Mouse (Mus musculus): ENCODE measurements around the gene Prkce. TPM values are rescaled to one million over a fixed set of nuclear protein-coding genes. Genes with fewer than 3 reads are reported as not detected.

Prkce gene
- polyA plus RNA-seq, 1 experiment from 2014 or later = 4.4 TPM

DNA sequence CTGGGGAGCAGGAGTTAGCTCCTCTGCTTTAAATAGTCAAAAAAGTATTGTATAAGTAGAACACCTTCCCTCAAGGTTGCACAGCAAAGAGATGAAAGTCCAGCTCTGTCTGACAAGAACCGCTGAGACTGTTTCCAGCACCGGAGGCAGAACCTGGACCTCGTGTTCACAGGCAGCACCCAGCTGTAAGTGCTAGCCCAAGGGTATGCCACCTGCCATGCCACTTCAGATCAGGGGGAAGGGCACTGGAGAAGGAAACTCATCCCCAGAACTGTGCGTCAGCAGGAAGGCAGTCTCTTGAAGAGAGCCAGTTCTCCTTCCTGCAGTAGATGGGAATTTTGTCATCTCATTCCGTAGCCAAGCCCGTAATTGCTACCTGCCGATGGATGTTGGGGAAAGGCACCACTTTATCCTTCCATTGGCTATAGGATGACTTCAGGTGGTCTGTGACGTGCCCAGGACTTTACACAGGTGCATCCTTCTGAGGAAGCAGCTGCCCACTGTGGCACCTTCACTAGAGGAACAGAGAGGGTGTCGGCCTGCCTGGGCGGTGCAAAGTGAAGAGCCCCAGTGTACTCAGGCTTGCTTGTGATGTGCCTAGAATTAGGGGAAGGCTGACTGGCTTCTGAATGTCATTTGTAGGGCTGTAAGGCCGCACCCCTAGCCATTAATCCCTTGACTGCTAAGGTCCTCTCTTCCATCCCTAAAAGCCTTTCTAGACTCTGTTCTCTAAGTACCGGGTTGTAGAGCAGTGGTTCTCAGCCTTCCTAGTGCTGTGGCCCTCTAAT, 269.2 kb downstream of the Prkce start:
- H3K27me3 ChIP-seq (ENCODE audit: insufficient read depth, poor library complexity, severe bottlenecking) = no peaks in the 10 kb centered on the region
- no peak for DNase-seq (ENCODE audit: low spot score)
- peaks cover 4% of the 10 kb centered on the region; the same call in 1 of the 2 replicates for H3K4me1 ChIP-seq (replicated peaks)
- H3K36me3 ChIP-seq = no peaks in the 10 kb centered on the region
- H3K27ac ChIP-seq = no peak overlapping the region
- WGBS = 89% methylated on average over 12 of the region's 12 CpGs
- no peak overlapping the region for H3K4me3 ChIP-seq
- peaks cover 4% of the 10 kb centered on the region; the same call in 1 of the 2 replicates for H3K9me3 ChIP-seq

DNA sequence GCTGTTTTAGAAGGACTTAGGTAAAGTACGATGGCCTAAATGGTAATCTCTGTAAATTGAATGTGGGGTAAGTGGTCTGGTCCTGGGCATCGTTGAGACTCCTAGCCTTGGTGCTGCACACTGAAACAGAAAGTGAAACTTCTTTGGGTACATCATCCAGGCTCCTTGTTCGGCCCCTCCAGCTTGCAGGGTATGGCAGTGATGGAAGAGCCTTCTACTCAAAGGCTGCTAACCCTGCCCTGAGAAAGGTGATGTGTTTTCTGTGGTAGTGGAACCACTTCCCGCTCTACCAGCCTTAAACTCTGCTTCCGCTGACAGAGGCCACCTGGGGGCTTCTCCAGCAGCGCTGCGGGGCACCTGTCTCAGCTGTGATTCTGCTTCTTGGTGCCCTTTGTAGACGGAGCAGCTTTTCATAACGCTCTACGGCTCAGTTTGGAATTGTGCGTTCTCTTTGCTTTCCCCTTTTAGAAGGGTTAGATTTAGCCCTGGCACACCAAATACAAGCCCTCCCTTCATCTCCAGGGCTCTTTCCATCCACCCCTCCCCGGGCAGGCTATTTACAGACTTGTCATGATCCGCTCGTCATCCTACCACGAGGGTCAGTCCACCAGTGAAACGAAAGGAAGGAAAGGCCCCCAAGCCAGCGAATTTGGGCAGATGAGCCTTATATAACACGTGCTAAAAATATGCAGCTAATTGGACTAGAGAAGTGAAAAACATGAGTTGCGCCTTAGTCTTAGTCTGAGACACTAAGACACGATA, 270.1 kb downstream of the Prkce start:
- Histone ChIP-seq H3K27ac (no peak overlapping the region), H3K4me3 (no peak overlapping the region), H3K4me1 (replicated peaks) (peaks cover 4% of the 10 kb centered on the region; the same call in 1 of the 2 replicates), H3K9me3 (peaks cover 3% of the 10 kb centered on the region; the same call in 1 of the 2 replicates), H3K36me3 (no peaks in the 10 kb centered on the region), H3K27me3 (ENCODE audit: insufficient read depth, poor library complexity, severe bottlenecking) (no peaks in the 10 kb centered on the region)
- no peak for DNase-seq (ENCODE audit: low spot score)
- WGBS = 81% methylated on average over 20 of the region's 20 CpGs

GRCm38 (mm10) chr17:86438278-86438661, 270.7 kb downstream of the Prkce start:
- 82% methylated on average over 3 of the region's 3 CpGs for WGBS
- H3K27me3 ChIP-seq (ENCODE audit: insufficient read depth, poor library complexity, severe bottlenecking) = no peaks in the 10 kb centered on the region
- H3K36me3 ChIP-seq = no peaks in the 10 kb centered on the region
- H3K9me3 ChIP-seq = no peaks in the 10 kb centered on the region
- DNase-seq (ENCODE audit: low spot score) = no peak
- H3K4me3 ChIP-seq = no peak overlapping the region
- H3K4me1 ChIP-seq (replicated peaks) = peaks cover 4% of the 10 kb centered on the region; the same call in 1 of the 2 replicates
- no peak overlapping the region for H3K27ac ChIP-seq

DNA sequence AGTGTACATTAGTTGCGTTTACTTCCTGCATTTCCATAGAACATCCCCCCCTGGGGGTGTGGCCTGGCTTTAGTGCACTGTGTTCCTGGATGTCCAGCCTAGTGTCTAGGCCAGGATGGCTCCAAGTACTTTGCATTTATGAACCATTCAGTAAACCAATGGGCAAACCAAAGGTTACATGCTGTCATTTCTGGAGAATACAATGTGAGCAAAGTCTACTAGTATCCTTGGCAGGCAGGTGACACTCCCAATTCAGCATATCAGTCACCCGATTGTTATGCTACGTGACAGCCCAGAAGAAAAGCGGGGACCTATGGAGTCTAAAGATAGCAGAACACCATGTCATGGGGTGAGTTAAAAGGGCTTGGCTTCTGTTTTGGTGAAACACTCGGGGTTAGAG, 271.2 kb downstream of the Prkce start:
- Histone ChIP-seq H3K27ac (no peak overlapping the region), H3K4me1 (replicated peaks) (peaks cover 4% of the 10 kb centered on the region; the same call in 1 of the 2 replicates), H3K9me3 (no peaks in the 10 kb centered on the region), H3K36me3 (no peaks in the 10 kb centered on the region), H3K27me3 (ENCODE audit: insufficient read depth, poor library complexity, severe bottlenecking) (no peaks in the 10 kb centered on the region), H3K4me3 (no peak overlapping the region)
- 88% methylated on average over 5 of the region's 5 CpGs for WGBS
- DNase-seq (ENCODE audit: low spot score) = no peak

DNA sequence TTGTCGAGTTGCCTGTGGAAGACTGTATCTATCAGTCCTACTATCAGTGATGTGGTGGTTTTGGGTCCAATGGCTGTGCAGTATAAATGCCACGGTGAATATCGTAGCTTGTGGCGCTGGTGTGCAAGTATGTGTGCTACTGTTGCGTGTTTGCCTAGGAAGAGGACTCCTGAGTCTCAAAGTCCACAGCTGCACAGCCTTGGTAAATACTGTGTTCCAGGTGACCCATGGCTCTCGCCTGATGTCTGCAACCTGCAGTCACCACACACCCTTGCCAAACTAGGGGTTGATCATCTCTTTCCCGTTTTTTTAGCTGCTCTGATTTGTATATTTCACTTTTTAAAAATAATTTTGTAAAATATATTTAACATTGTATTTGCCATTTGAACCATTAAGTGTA, 273.5 kb downstream of the Prkce start:
- Histone ChIP-seq H3K36me3 (no peaks in the 10 kb centered on the region), H3K4me3 (no peak overlapping the region), H3K9me3 (no peaks in the 10 kb centered on the region), H3K27ac (no peak overlapping the region), H3K4me1 (replicated peaks) (peaks cover 15% of the 10 kb centered on the region), H3K27me3 (ENCODE audit: insufficient read depth, poor library complexity, severe bottlenecking) (no peaks in the 10 kb centered on the region)
- WGBS = 92% methylated on average over 7 of the region's 7 CpGs
- no peak for DNase-seq (ENCODE audit: low spot score)

GRCm38 (mm10) chr17:86443886-86444285, 276.3 kb downstream of the Prkce start:
- WGBS = 83% methylated on average over 7 of the region's 7 CpGs
- no peaks in the 10 kb centered on the region for H3K9me3 ChIP-seq
- no peak for DNase-seq (ENCODE audit: low spot score)

DNA sequence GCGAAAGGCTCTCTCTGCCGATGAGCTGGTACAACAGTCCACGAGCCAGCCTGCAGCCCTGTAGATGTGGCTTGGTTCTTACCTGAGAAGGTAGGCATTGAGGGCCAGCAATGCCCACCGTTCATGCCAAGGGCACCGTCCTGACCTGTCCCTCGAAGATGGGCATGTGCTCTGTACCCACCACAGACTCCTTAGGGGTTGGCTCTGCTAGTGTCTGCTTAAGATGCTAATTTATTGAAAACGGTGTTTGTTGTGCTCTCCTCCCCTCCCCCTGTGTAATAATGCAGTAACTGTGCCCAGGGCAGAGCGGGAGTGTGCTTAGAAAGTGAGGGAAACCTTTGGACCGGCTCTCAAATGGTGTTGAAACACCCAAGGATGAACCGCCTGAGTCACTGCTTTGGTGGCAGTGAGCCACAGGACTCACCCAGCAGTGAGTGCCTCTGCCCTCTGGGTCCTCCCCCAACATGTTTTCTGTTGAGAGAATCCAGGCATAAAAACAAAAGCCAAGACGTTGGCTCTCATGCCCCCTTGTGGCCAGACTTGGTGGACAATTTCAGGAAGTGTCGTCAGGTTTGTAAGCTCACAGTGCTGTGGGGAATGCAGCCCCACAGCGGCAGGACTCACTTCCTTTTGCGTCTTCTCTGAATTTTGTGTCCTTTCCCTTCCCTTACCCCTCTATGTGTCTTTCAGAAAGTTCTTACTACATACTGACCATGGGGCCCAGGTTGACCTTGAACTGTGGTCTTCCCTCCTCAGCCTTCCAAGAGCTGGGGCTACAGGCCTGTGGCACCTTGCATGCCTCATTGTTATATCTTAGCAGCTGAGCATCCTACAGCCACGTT, 277.2 kb downstream of the Prkce start:
- peak; percentile 89 for DNase-seq (ENCODE audit: low spot score)
- peak overlapping the region; percentile 75 for H3K27ac ChIP-seq
- H3K4me3 ChIP-seq = no peak overlapping the region
- no peaks in the 10 kb centered on the region for H3K36me3 ChIP-seq
- H3K4me1 ChIP-seq (replicated peaks) = peaks cover 17% of the 10 kb centered on the region
- no peaks in the 10 kb centered on the region for H3K9me3 ChIP-seq
- H3K27me3 ChIP-seq (ENCODE audit: insufficient read depth, poor library complexity, severe bottlenecking) = no peaks in the 10 kb centered on the region
- 39% methylated on average over 15 of the region's 15 CpGs for WGBS

More at GRCm38 (mm10) chr17:86443886-86444285, 276.3 kb downstream of the Prkce start:
- H3K27me3 ChIP-seq (ENCODE audit: insufficient read depth, poor library complexity, severe bottlenecking) = no peaks in the 10 kb centered on the region
- no peak overlapping the region for H3K4me3 ChIP-seq
- no peak overlapping the region for H3K27ac ChIP-seq
- H3K4me1 ChIP-seq (replicated peaks) = peaks cover 17% of the 10 kb centered on the region
- H3K36me3 ChIP-seq = no peaks in the 10 kb centered on the region

DNA sequence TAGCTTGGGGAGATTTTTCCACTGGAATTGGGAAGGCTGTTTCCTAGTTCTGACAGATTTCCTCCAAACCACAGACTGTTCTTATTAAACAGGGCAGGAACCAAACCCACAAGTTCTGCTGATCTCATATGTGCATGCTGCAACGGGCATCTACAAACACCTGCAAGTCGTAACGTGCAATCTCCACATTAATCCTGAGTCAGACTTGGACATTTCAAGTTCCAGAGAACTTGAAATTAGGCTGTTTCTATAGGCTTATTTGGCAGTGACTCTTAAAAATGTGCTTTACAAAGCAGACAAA, 277.8 kb downstream of the Prkce start:
- WGBS = 90% methylated on average over 3 of the region's 3 CpGs
- H3K4me1 ChIP-seq (replicated peaks) = peaks cover 17% of the 10 kb centered on the region

GRCm38 (mm10) chr17:86445900-86446299, 278.3 kb downstream of the Prkce start:
- no peak for DNase-seq (ENCODE audit: low spot score)
- 90% methylated on average over 5 of the region's 5 CpGs for WGBS
- peaks cover 17% of the 10 kb centered on the region for H3K4me1 ChIP-seq (replicated peaks)
- H3K36me3 ChIP-seq = no peaks in the 10 kb centered on the region
- no peaks in the 10 kb centered on the region for H3K9me3 ChIP-seq
- no peak overlapping the region for H3K4me3 ChIP-seq
- no peak overlapping the region for H3K27ac ChIP-seq
- H3K27me3 ChIP-seq (ENCODE audit: insufficient read depth, poor library complexity, severe bottlenecking) = no peaks in the 10 kb centered on the region

More for the DNA sequence above, 277.8 kb downstream of the Prkce start:
- DNase-seq (ENCODE audit: low spot score) = no peak
- H3K4me3 ChIP-seq = no peak overlapping the region
- no peaks in the 10 kb centered on the region for H3K36me3 ChIP-seq
- no peaks in the 10 kb centered on the region for H3K9me3 ChIP-seq
- 0 out of 2 replicates have a peak overlapping the region, but pooled peaks have one; percentile 75 for H3K27ac ChIP-seq
- H3K27me3 ChIP-seq (ENCODE audit: insufficient read depth, poor library complexity, severe bottlenecking) = no peaks in the 10 kb centered on the region

DNA sequence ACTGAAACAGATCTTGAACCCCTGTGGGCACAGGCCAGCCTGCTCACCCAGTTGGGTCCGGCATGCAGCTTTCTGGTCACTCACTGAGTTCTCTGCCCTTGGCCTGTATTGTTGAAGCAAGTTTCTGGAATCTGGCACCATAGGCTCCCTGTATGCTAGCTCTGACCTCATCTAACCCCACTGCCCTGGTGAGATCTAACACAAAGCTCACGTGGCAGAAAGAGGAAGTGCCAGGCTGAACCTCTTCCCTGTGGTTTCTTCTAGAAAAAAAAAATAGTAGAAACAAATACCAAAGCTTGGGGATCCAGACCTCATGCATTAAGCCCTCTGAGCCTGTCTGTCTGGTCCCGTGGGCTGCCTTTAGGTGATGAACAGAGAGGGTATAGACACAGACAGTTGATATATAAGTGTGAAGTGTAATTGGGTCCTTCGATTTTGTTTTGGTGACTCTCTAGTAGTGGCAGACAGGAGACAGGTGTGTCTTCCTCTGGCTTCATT, 279.6 kb downstream of the Prkce start:
- DNase-seq (ENCODE audit: low spot score) = no peak
- Histone ChIP-seq H3K27ac (no peak overlapping the region), H3K9me3 (no peaks in the 10 kb centered on the region), H3K27me3 (ENCODE audit: insufficient read depth, poor library complexity, severe bottlenecking) (no peaks in the 10 kb centered on the region), H3K4me1 (replicated peaks) (peaks cover 17% of the 10 kb centered on the region), H3K36me3 (no peaks in the 10 kb centered on the region), H3K4me3 (no peak overlapping the region)
- 79% methylated on average over 4 of the region's 4 CpGs for WGBS

GRCm38 (mm10) chr17:86452934-86453333, 285.3 kb downstream of the Prkce start:
- WGBS = 94% methylated on average over 4 of the region's 4 CpGs
- Histone ChIP-seq H3K27ac (no peak overlapping the region), H3K4me3 (no peak overlapping the region), H3K4me1 (replicated peaks) (no peaks in the 10 kb centered on the region; the same call in 1 of the 2 replicates), H3K9me3 (no peaks in the 10 kb centered on the region), H3K36me3 (no peaks in the 10 kb centered on the region), H3K27me3 (ENCODE audit: insufficient read depth, poor library complexity, severe bottlenecking) (no peaks in the 10 kb centered on the region)
- DNase-seq (ENCODE audit: low spot score) = no peak

DNA sequence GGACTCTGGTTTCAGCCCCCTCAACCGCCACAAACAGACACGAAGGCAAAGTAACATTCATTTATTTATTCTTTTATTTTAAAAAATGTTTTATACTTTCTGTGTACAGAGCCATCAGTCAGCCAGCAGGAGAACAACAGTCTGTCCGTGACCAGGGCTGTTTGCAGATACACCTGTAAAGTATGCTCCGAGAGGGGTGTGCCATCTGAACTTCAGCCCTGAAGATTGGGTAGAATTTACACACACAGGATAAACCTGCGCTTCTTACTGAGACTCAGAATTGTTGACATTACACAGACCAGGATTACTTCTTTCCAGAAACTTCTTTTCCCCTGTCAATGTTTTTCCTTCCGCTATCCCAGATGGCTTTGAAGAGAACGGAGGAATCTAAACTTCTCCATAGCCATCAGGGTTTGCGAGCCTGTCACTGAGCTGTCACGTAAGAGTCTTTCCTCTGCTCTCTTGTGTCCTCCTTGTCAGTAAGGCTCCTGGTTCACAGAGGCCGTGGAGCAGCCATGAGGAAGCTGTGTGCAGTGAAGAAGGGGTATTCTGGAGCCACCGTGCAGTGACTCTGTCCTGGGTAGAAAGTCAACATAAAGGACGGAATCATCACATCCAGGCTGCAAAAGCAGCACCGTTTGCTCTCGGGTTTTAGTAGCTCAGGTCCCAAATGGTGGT, 286.2 kb downstream of the Prkce start:
- Histone ChIP-seq H3K27ac (no peak overlapping the region), H3K9me3 (no peaks in the 10 kb centered on the region), H3K36me3 (no peaks in the 10 kb centered on the region), H3K27me3 (ENCODE audit: insufficient read depth, poor library complexity, severe bottlenecking) (no peaks in the 10 kb centered on the region), H3K4me1 (replicated peaks) (no peaks in the 10 kb centered on the region; the same call in 1 of the 2 replicates), H3K4me3 (no peak overlapping the region)
- 88% methylated on average over 14 of the region's 14 CpGs for WGBS
- DNase-seq (ENCODE audit: low spot score) = no peak
